Mouse (Mus musculus) heart, adult 2 months (tissue): ENCODE results near the gene Foxl1. TPM values are rescaled to one million over a fixed set of nuclear protein-coding genes. Genes with fewer than 3 reads are reported as not detected.

Experiments used
- DNase-seq, 2 experiments: peaks; one replicate each; pipeline ENCODE4 v3.0.0; 2021
- H3K27ac ChIP-seq: fragments of 200-600 bp; 2 replicates; pipeline ENCODE4 v1.8.1; 2022
- H3K27me3 ChIP-seq: fragments of 200-500 bp; 2 replicates; pipeline ENCODE4 v1.6.1; 2012; ENCODE audit warnings: mild to moderate bottlenecking, low read length, inconsistent platforms, mixed read lengths; ENCODE audit not compliant: control insufficient read depth, insufficient read depth
- H3K36me3 ChIP-seq: fragments of 200-500 bp; 2 replicates; pipeline ENCODE4 v1.6.1; 2012; ENCODE audit warnings: low read length, inconsistent platforms; ENCODE audit not compliant: control insufficient read depth, insufficient read depth
- H3K4me1 ChIP-seq: fragments of 200-500 bp; 2 replicates; pipeline ENCODE4 v1.6.1; 2011; ENCODE audit warnings: low read length; ENCODE audit not compliant: control insufficient read depth, insufficient read depth
- H3K4me3 ChIP-seq: fragments of 200-600 bp; 2 replicates; pipeline ENCODE4 v1.8.1; 2022
- H3K79me2 ChIP-seq: fragments of 200-500 bp; replicated peaks from 2 replicates; pipeline ENCODE4 v1.6.1; 2012; ENCODE audit warnings: mild to moderate bottlenecking, inconsistent platforms, low read length, moderate library complexity, mixed read lengths; ENCODE audit not compliant: control insufficient read depth, insufficient read depth
- H3K9ac ChIP-seq: fragments of 200-500 bp; 2 replicates; pipeline ENCODE4 v1.6.1; 2012; ENCODE audit warnings: low read depth, mild to moderate bottlenecking, control low read depth, inconsistent platforms, low read length, mixed read lengths
- CTCF ChIP-seq: fragments of 200-600 bp; IDR thresholded peaks from 2 replicates; pipeline ENCODE4 v1.8.1; 2022; ENCODE audit warnings: antibody characterized with exemption, mild to moderate bottlenecking, moderate library complexity
- EP300 ChIP-seq: fragments of 200-500 bp; IDR thresholded peaks from 2 replicates; pipeline ENCODE4 v1.6.1; 2011; ENCODE audit warnings: low read depth, low read length, control low read depth; ENCODE audit not compliant: insufficient read depth
- POLR2A ChIP-seq: fragments of 200-500 bp; IDR thresholded peaks from 2 replicates; pipeline ENCODE4 v1.6.1; 2011; ENCODE audit warnings: mild to moderate bottlenecking, low read depth, low read length, control low read depth; ENCODE audit not compliant: insufficient read depth
- WGBS: fragments of 180-500 bp; shearing (Covaris S2); methylation state at CpG from one replicate; pipeline ENCODE4 v1.1.7; 2018; 5-methylcytosine and 5-hydroxymethylcytosine counted together
- intact Hi-C: fragments of 180-260 bp; cut with DNase I; formaldehyde crosslinking; loops from one replicate; pipeline ENCODE4 v1.15.1; 2025
- microRNA-seq, 2 experiments: library from miRNA; unstranded; fragments of <30 nt; microRNA quantifications; one replicate each; pipeline ENCODE4 v1.2.0; 2021
- polyA plus RNA-seq: library from polyadenylated mRNA; depleted of rRNA; stranded (reverse); fragments of >200 nt; gene quantifications from 2 replicates; pipeline ENCODE4 v1.2.3, GENCODE M21; 2012; rRNA removed
- total RNA-seq, 2 experiments: library from RNA; stranded (reverse); gene quantifications; 2 replicates each; pipeline ENCODE4 v1.2.3; 2021

Gene Foxl1
- total and polyA plus RNA-seq, 3 experiments, result 0.07 to 0.08 (median 0.08) TPM

GRCm38 (mm10) chr8:121172567-121172966 lies 44.8 kb downstream of the Foxl1 start:
- no peaks in the 10 kb centered on the region for H3K36me3 ChIP-seq
- no peak for DNase-seq
- peaks cover 6% of the 10 kb centered on the region for H3K4me1 ChIP-seq
- H3K9ac ChIP-seq, result no peak overlapping the region
- WGBS, result 73% methylated on average over 8 of the region's 8 CpGs
- no peaks in the 10 kb centered on the region for H3K79me2 ChIP-seq
- TF ChIP-seq CTCF, result no peak
- no peaks in the 10 kb centered on the region for H3K27me3 ChIP-seq
- H3K27ac ChIP-seq, result no peak overlapping the region
- H3K4me3 ChIP-seq, result no peak overlapping the region
- intact Hi-C loops, result loop anchor here (5.0 kb wide), 2 partner anchors 35 to 45 kb away; partner anchors contain the start of gene Foxl1

DNA sequence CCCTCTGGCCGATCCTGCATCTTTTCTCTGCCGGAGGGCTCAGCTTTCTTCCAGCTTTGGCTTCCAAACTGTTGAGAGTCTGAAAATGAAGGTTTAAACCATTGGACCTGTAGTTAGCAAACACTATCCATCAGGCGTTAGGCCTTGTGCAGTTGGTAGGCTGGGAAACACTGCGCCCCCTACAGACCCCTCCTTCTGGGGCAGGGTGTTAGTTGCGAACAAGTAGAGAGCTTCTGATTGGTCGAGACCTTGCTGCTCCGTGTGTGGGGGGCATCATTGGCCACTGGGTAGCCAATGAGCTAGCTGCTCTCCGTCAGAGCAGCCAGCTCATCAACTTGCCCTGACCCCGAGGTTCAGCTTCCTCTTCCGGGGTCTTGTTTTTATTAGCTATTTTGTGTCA lies 46.4 kb downstream of the Foxl1 start:
- Histone ChIP-seq H3K9ac (no peak overlapping the region), H3K27me3 (no peaks in the 10 kb centered on the region), H3K4me1 (peaks cover 6% of the 10 kb centered on the region), H3K27ac (no peak overlapping the region), H3K79me2 (no peaks in the 10 kb centered on the region), H3K4me3 (no peak overlapping the region), H3K36me3 (no peaks in the 10 kb centered on the region)
- DNase-seq, result no peak
- TF ChIP-seq EP300 (no peak), CTCF (no peak), POLR2A (no peak)
- intact Hi-C loops, result loop anchor here (5.0 kb wide), 2 partner anchors 33 to 47 kb away; partner anchors contain the start of gene Foxl1
- WGBS, result 81% methylated on average over 10 of the region's 10 CpGs

DNA sequence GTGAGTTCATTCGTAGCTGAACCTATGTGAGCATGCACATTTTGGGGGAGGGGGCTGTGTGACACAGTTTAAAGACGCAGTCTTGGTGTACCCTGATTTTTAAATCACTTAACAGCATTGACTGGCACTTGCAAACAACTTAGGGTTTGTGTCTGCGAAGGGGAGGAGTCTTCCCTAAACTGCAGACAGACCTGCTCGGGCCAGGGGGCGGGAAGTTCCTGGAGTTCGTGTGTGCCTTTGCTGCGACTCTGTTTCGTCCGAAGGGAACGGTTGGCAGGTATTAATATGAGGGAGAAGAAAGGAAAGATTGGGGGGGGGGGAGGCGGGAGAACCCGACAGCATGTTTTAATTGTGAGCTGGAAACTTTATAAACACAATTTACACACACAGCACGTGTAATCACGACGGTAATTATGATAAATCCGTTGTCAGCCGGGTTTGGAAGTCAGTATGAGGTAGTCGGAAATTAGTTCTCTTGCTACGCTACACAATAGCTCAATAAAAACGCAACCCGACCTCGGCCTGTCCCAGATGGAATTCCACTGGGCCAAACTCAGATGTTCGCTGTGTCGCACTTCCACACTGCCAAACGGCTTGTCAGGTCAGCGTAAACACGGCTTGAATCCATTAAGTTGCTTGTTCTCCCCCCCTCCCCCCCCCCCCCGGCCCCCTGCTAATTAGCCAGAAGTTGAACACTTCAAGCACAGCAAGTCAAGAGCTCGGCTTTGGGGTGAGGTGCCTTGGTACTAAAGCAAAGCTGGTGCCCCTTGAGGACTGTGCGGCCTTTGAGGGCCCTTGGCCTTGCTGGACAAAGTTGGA lies 47.2 kb downstream of the Foxl1 start:
- no peaks in the 10 kb centered on the region for H3K27me3 ChIP-seq
- H3K4me1 ChIP-seq, result peaks cover 6% of the 10 kb centered on the region
- intact Hi-C loops, result loop anchor here (5.0 kb wide), 2 partner anchors 32 to 48 kb away; partner anchors contain the start of gene Foxl1
- TF ChIP-seq POLR2A (no peak), CTCF (no peak), EP300 (no peak)
- DNase-seq, result no peak
- H3K9ac ChIP-seq, result no peak overlapping the region
- H3K27ac ChIP-seq, result no peak overlapping the region
- H3K36me3 ChIP-seq, result no peaks in the 10 kb centered on the region
- H3K4me3 ChIP-seq, result no peak overlapping the region
- 79% methylated on average over 30 of the region's 30 CpGs for WGBS
- H3K79me2 ChIP-seq, result no peaks in the 10 kb centered on the region

DNA sequence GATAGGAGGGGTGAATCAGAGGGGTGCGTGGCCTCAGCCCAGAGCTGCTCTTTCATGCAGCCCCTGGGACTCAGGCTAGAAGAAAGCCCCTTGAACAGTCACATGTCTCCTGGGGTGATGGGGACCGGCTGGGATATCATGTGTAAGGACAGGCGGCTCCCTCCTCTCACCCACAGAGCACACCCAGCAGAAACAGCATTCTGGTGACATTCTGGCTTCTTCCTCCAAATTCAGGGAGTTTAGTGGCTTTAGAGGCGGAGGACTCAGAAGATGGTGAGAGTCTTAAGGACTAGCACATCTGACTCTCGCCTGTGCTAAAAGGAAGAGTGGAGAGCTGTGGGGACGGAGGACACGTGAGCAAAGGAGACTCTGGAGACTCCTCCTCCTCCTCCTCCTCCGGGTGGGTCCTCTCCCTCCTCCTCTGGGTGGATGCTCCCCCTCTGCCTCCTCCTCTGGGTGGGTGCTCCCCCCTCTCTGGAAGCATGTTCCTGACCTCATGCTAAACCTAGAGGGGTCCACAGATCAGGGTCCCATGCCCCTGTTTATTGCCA lies 47.9 kb downstream of the Foxl1 start:
- no peak for TF ChIP-seq POLR2A
- TF ChIP-seq CTCF, result no peak
- peaks cover under 1% of the 10 kb centered on the region for H3K4me1 ChIP-seq
- no peaks in the 10 kb centered on the region for H3K36me3 ChIP-seq
- 74% methylated on average over 8 of the region's 8 CpGs for WGBS
- no peaks in the 10 kb centered on the region for H3K27me3 ChIP-seq
- H3K4me3 ChIP-seq, result no peak overlapping the region
- intact Hi-C loops, result no loop called here
- no peak overlapping the region for H3K9ac ChIP-seq
- H3K27ac ChIP-seq, result no peak overlapping the region
- H3K79me2 ChIP-seq, result no peaks in the 10 kb centered on the region
- DNase-seq, result no peak

- Histone ChIP-seq H3K9ac (no peak overlapping the region), H3K79me2 (no peaks in the 10 kb centered on the region), H3K27me3 (no peaks in the 10 kb centered on the region), H3K36me3 (no peaks in the 10 kb centered on the region), H3K27ac (no peak overlapping the region), H3K4me3 (no peak overlapping the region), H3K4me1 (no peaks in the 10 kb centered on the region; the same call in 1 of the 2 replicates)
- DNase-seq, result no peak
- intact Hi-C loops, result no loop called here
- 30% methylated on average over 3 of the region's 3 CpGs for WGBS
- no peak for TF ChIP-seq POLR2A
- TF ChIP-seq CTCF, result no peak
- no peak for TF ChIP-seq EP300
Measured at GRCm38 (mm10) chr8:121176291-121176690, 48.6 kb downstream of the Foxl1 start.

Small RNA genes within 50 kb of the gene (microRNA-seq; reads per million reads assigned to microRNA genes)
- gene Gm27530, result 0 reads per million in 2 experiments

Other genes with a start within 250 kb of the Foxl1 start
- gene Foxf1, start 43.6 kb upstream of the Foxl1 start, total RNA-seq, result under 1 TPM; 0.13 to 0.43 TPM
- 0.44 and 1.2 TPM in 2 replicates for gene Foxf1, start 43.6 kb upstream of the Foxl1 start, polyA plus RNA-seq
- gene Mthfsd, start 19.5 kb upstream of the Foxl1 start, total RNA-seq, result 10 to 100 TPM; 12.8 to 13.5 TPM
- 26.4 and 27.7 TPM in 2 replicates for gene Mthfsd, start 19.5 kb upstream of the Foxl1 start, polyA plus RNA-seq
- gene Foxc2, start 11.8 kb upstream of the Foxl1 start, total RNA-seq, result 1 to 10 TPM; 2.0 to 2.2 TPM
- 0.97 and 2.0 TPM in 2 replicates for gene Foxc2, start 11.8 kb upstream of the Foxl1 start, polyA plus RNA-seq